Mouse (Mus musculus): Measurements from ENCODE around the gene Nhsl2. TPM values are rescaled to one million over a fixed set of nuclear protein-coding genes. Genes with fewer than 3 reads are reported as not detected.

The Nhsl2 gene
- polyA plus RNA-seq, 1 experiment from 2014 or later: 17.2 TPM

- Histone ChIP-seq H3K27me3 (ENCODE audit: control insufficient read depth, insufficient read depth, low read length) (no peaks in the 10 kb centered on the region), H3K9ac (ENCODE audit: low read depth, low read length) (no peak overlapping the region), H3K36me3 (ENCODE audit: control insufficient read depth, insufficient read depth, low read length) (no peaks in the 10 kb centered on the region), H3K27ac (ENCODE audit: low read depth, low read length) (no peak overlapping the region), H3K4me3 (ENCODE audit: low read depth, low read length) (no peak overlapping the region), H3K4me1 (ENCODE audit: control insufficient read depth, insufficient read depth, low read length) (no peaks in the 10 kb centered on the region), H3K9me3 (replicated peaks; ENCODE audit: control insufficient read depth, low read length) (no peaks in the 10 kb centered on the region), H3K4me2 (no peak overlapping the region)
- ATAC-seq (replicated peaks; ENCODE audit: insufficient number of reproducible peaks, low FRiP score, low TSS enrichment): no peak
- WGBS (ENCODE audit: insufficient replicate concordance): 69% methylated on average over 2 of the region's 2 CpGs
These were observed 204.2 kb downstream of the Nhsl2 start for GRCm38 (mm10) chrX:102053371-102053770.

DNA sequence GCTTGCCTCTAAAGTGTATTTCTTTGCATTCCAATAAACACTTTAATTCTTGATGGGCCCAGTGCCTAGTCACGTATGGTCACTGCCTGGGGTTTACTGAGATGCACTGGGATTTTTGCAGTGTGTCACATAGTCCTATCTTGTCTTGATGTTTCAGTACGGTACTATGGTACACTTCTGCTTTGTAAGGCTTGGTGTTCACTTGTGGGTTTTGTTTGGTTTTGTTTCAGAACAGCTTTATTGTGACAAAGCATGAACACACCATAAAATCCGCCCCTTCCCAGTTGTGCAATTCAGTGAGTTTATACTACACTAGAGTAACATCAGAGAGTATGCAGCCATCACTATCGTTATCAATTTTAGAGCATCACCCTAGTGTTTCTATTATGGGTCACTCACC, 204.8 kb downstream of the Nhsl2 start:
- Histone ChIP-seq H3K4me2 (no peak overlapping the region), H3K27me3 (ENCODE audit: control insufficient read depth, insufficient read depth, low read length) (no peaks in the 10 kb centered on the region), H3K36me3 (ENCODE audit: control insufficient read depth, insufficient read depth, low read length) (no peaks in the 10 kb centered on the region), H3K9ac (ENCODE audit: low read depth, low read length) (no peak overlapping the region), H3K9me3 (replicated peaks; ENCODE audit: control insufficient read depth, low read length) (no peaks in the 10 kb centered on the region), H3K27ac (ENCODE audit: low read depth, low read length) (no peak overlapping the region), H3K4me3 (ENCODE audit: low read depth, low read length) (no peak overlapping the region), H3K4me1 (ENCODE audit: control insufficient read depth, insufficient read depth, low read length) (no peaks in the 10 kb centered on the region)
- ATAC-seq (replicated peaks; ENCODE audit: insufficient number of reproducible peaks, low FRiP score, low TSS enrichment): no peak
- 84% methylated on average over 4 of the region's 4 CpGs for WGBS (ENCODE audit: insufficient replicate concordance)

DNA sequence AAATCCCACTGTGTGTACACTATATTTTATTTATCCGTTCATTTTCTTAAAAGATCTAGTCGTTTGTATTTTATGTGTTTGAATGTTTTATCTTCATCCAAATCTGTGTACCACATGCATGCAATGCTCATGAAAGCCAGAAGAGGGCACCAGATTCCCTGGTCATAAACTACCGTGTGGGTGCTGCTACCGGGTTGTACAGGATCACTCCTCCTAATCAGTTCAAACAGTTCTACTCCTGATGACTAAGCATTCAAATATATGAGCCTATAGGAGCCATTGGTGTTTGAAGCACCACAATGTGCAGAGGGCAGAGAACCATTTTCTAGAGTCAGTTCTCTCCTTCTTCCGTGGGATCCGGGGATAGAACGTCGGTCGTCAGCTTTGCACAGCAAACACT, 210.3 kb downstream of the Nhsl2 start:
- Histone ChIP-seq H3K4me2 (no peak overlapping the region), H3K4me3 (ENCODE audit: low read depth, low read length) (no peak overlapping the region), H3K27me3 (ENCODE audit: control insufficient read depth, insufficient read depth, low read length) (peaks cover 2% of the 10 kb centered on the region; the same call in 1 of the 2 replicates), H3K36me3 (ENCODE audit: control insufficient read depth, insufficient read depth, low read length) (no peaks in the 10 kb centered on the region), H3K27ac (ENCODE audit: low read depth, low read length) (no peak overlapping the region), H3K9me3 (replicated peaks; ENCODE audit: control insufficient read depth, low read length) (no peaks in the 10 kb centered on the region), H3K9ac (ENCODE audit: low read depth, low read length) (no peak overlapping the region), H3K4me1 (ENCODE audit: control insufficient read depth, insufficient read depth, low read length) (no peaks in the 10 kb centered on the region)
- ATAC-seq (replicated peaks; ENCODE audit: insufficient number of reproducible peaks, low FRiP score, low TSS enrichment): no peak
- 58% methylated on average over 9 of the region's 9 CpGs for WGBS (ENCODE audit: insufficient replicate concordance)

DNA sequence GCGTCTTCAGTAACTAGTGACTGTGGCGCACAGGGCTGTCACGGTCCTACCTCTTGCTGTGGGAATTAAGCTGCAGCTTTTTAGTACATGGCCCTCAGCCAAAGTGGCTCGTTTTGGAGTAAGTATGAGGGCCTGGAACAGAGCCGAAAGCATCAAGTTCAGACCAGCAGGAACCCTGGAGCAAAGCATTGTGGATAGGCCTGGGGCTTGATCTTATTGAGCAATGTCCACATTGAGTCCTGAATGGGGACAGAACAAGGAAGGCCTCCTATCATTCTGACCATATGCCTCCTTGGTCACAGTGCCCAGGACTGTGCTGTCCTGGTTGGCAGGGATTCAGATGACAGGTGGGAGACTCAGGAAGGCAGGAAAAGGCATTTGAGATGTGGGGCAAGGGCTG, 211.1 kb downstream of the Nhsl2 start:
- H3K27ac ChIP-seq (ENCODE audit: low read depth, low read length): no peak overlapping the region
- WGBS (ENCODE audit: insufficient replicate concordance): 82% methylated on average over 5 of the region's 5 CpGs
- H3K4me1 ChIP-seq (ENCODE audit: control insufficient read depth, insufficient read depth, low read length): no peaks in the 10 kb centered on the region
- no peaks in the 10 kb centered on the region for H3K36me3 ChIP-seq (ENCODE audit: control insufficient read depth, insufficient read depth, low read length)
- ATAC-seq (replicated peaks; ENCODE audit: insufficient number of reproducible peaks, low FRiP score, low TSS enrichment): no peak
- H3K4me3 ChIP-seq (ENCODE audit: low read depth, low read length): no peak overlapping the region
- H3K27me3 ChIP-seq (ENCODE audit: control insufficient read depth, insufficient read depth, low read length): peaks cover 2% of the 10 kb centered on the region; the same call in 1 of the 2 replicates
- H3K9ac ChIP-seq (ENCODE audit: low read depth, low read length): no peak overlapping the region
- H3K4me2 ChIP-seq: no peak overlapping the region
- no peaks in the 10 kb centered on the region for H3K9me3 ChIP-seq (replicated peaks; ENCODE audit: control insufficient read depth, low read length)

GRCm38 (mm10) chrX:102060891-102061290, 211.7 kb downstream of the Nhsl2 start:
- no peaks in the 10 kb centered on the region for H3K36me3 ChIP-seq (ENCODE audit: control insufficient read depth, insufficient read depth, low read length)
- H3K4me3 ChIP-seq (ENCODE audit: low read depth, low read length): no peak overlapping the region
- no peaks in the 10 kb centered on the region for H3K9me3 ChIP-seq (replicated peaks; ENCODE audit: control insufficient read depth, low read length)
- H3K27ac ChIP-seq (ENCODE audit: low read depth, low read length): no peak overlapping the region
- no peak overlapping the region for H3K9ac ChIP-seq (ENCODE audit: low read depth, low read length)
- WGBS (ENCODE audit: insufficient replicate concordance): 50% methylated on average over 2 of the region's 2 CpGs
- no peak overlapping the region for H3K4me2 ChIP-seq
- H3K4me1 ChIP-seq (ENCODE audit: control insufficient read depth, insufficient read depth, low read length): no peaks in the 10 kb centered on the region
- no peak for ATAC-seq (replicated peaks; ENCODE audit: insufficient number of reproducible peaks, low FRiP score, low TSS enrichment)
- H3K27me3 ChIP-seq (ENCODE audit: control insufficient read depth, insufficient read depth, low read length): peaks cover 4% of the 10 kb centered on the region; the same call in 1 of the 2 replicates

DNA sequence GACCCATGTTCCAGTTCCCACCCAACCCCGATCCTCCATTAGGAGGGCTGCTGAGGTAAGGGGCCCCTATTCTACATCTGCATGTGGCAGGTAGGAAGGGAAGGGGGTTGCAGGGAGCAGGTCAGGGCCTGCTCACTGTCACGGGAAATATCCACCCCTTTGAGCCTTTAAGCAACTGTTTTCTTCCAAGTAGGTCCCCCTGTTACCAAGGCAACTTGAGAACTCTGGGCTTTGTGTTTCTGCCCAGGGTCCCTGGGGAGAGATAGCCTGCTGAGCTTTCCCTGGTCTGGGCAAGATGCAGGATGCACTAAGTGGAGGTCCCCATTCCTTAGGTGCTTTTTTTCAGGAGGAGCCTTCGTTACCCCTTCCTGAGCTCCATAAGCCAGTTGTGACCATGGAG, 214.9 kb downstream of the Nhsl2 start:
- ATAC-seq (replicated peaks; ENCODE audit: insufficient number of reproducible peaks, low FRiP score, low TSS enrichment): no peak
- Histone ChIP-seq H3K36me3 (ENCODE audit: control insufficient read depth, insufficient read depth, low read length) (no peaks in the 10 kb centered on the region), H3K9ac (ENCODE audit: low read depth, low read length) (no peak overlapping the region), H3K4me3 (ENCODE audit: low read depth, low read length) (no peak overlapping the region), H3K27ac (ENCODE audit: low read depth, low read length) (no peak overlapping the region), H3K4me2 (no peak overlapping the region), H3K9me3 (replicated peaks; ENCODE audit: control insufficient read depth, low read length) (no peaks in the 10 kb centered on the region), H3K4me1 (ENCODE audit: control insufficient read depth, insufficient read depth, low read length) (no peaks in the 10 kb centered on the region), H3K27me3 (ENCODE audit: control insufficient read depth, insufficient read depth, low read length) (peaks cover 4% of the 10 kb centered on the region; the same call in 1 of the 2 replicates)
- 68% methylated on average over 3 of the region's 3 CpGs for WGBS (ENCODE audit: insufficient replicate concordance)

- H3K4me1 ChIP-seq (ENCODE audit: control insufficient read depth, insufficient read depth, low read length): 0 out of 2 replicates have a peak, but pooled peaks cover 2% of the 10 kb centered on the region
- no peak for ATAC-seq (replicated peaks; ENCODE audit: insufficient number of reproducible peaks, low FRiP score, low TSS enrichment)
- H3K9ac ChIP-seq (ENCODE audit: low read depth, low read length): no peak overlapping the region
- H3K4me2 ChIP-seq: no peak overlapping the region
- WGBS (ENCODE audit: insufficient replicate concordance): 47% methylated on average over 4 of the region's 4 CpGs
- no peak overlapping the region for H3K4me3 ChIP-seq (ENCODE audit: low read depth, low read length)
- peaks cover 4% of the 10 kb centered on the region; the same call in 1 of the 2 replicates for H3K27me3 ChIP-seq (ENCODE audit: control insufficient read depth, insufficient read depth, low read length)
- H3K9me3 ChIP-seq (replicated peaks; ENCODE audit: control insufficient read depth, low read length): no peaks in the 10 kb centered on the region
- H3K36me3 ChIP-seq (ENCODE audit: control insufficient read depth, insufficient read depth, low read length): no peaks in the 10 kb centered on the region
- H3K27ac ChIP-seq (ENCODE audit: low read depth, low read length): no peak overlapping the region
These were observed 216.1 kb downstream of the Nhsl2 start for GRCm38 (mm10) chrX:102065213-102065775.

- H3K4me2 ChIP-seq: no peak overlapping the region
- no peak overlapping the region for H3K9ac ChIP-seq (ENCODE audit: low read depth, low read length)
- H3K36me3 ChIP-seq (ENCODE audit: control insufficient read depth, insufficient read depth, low read length): no peaks in the 10 kb centered on the region
- no peak overlapping the region for H3K4me3 ChIP-seq (ENCODE audit: low read depth, low read length)
- no peak for ATAC-seq (replicated peaks; ENCODE audit: insufficient number of reproducible peaks, low FRiP score, low TSS enrichment)
- 19% methylated on average over 9 of the region's 9 CpGs for WGBS (ENCODE audit: insufficient replicate concordance)
- H3K9me3 ChIP-seq (replicated peaks; ENCODE audit: control insufficient read depth, low read length): no peaks in the 10 kb centered on the region
- H3K27me3 ChIP-seq (ENCODE audit: control insufficient read depth, insufficient read depth, low read length): peaks cover 6% of the 10 kb centered on the region
- no peak overlapping the region for H3K27ac ChIP-seq (ENCODE audit: low read depth, low read length)
- H3K4me1 ChIP-seq (ENCODE audit: control insufficient read depth, insufficient read depth, low read length): 0 out of 2 replicates have a peak, but pooled peaks cover 2% of the 10 kb centered on the region
These were observed 216.9 kb downstream of the Nhsl2 start for GRCm38 (mm10) chrX:102066134-102066533.

GRCm38 (mm10) chrX:102067118-102067517, 217.9 kb downstream of the Nhsl2 start:
- H3K27me3 ChIP-seq (ENCODE audit: control insufficient read depth, insufficient read depth, low read length): peaks cover 8% of the 10 kb centered on the region; the same call in 1 of the 2 replicates
- H3K4me2 ChIP-seq: no peak overlapping the region
- 77% methylated on average over 6 of the region's 6 CpGs for WGBS (ENCODE audit: insufficient replicate concordance)
- no peak overlapping the region for H3K4me3 ChIP-seq (ENCODE audit: low read depth, low read length)
- no peak for ATAC-seq (replicated peaks; ENCODE audit: insufficient number of reproducible peaks, low FRiP score, low TSS enrichment)
- no peak overlapping the region for H3K27ac ChIP-seq (ENCODE audit: low read depth, low read length)
- H3K9me3 ChIP-seq (replicated peaks; ENCODE audit: control insufficient read depth, low read length): no peaks in the 10 kb centered on the region
- no peaks in the 10 kb centered on the region for H3K36me3 ChIP-seq (ENCODE audit: control insufficient read depth, insufficient read depth, low read length)
- H3K4me1 ChIP-seq (ENCODE audit: control insufficient read depth, insufficient read depth, low read length): 0 out of 2 replicates have a peak, but pooled peaks cover 2% of the 10 kb centered on the region
- no peak overlapping the region for H3K9ac ChIP-seq (ENCODE audit: low read depth, low read length)

All from heart, embryonic 11.5 days (tissue).